Mouse (Mus musculus) left cerebral cortex, postnatal 25 days (tissue): ENCODE results near the gene Defa22. TPM values are rescaled to one million over a fixed set of nuclear protein-coding genes. Genes with fewer than 3 reads are reported as not detected.
"Not testable (repeated sequence)": the region's sequence is repeated elsewhere in the genome, so short reads cannot be mapped to it uniquely, and the experiment has no call there.

Experiments
- DNase-seq, 2 experiments: peaks; one replicate each; pipeline ENCODE4 v3.0.0; 2022; ENCODE audit warnings: low spot score in 2 of 2, mixed read lengths in 1 of 2
- intact Hi-C: fragments of 180-260 bp; cut with DNase I; formaldehyde crosslinking; loops from one replicate; pipeline ENCODE4 v1.15.1; 2025
- total RNA-seq, 2 experiments: library from RNA; stranded (reverse); gene quantifications; 2 replicates each; pipeline ENCODE4 v1.2.3; 2021

The Defa22 gene
- not detected for total RNA-seq

GRCm38 (mm10) chr8:21161977-21162376 is at the start of gene Defa22:
Gene Defa22 (plus strand): TSS chr8:21162277.
- DNase-seq, intact Hi-C loops: not testable (repeated sequence)

- DNase-seq, intact Hi-C loops: not testable (repeated sequence)
Observed at GRCm38 (mm10) chr8:21134342-21134741, 27.7 kb upstream of the Defa22 start, which contains the start of gene Defa30. Gene Defa30 (plus strand): TSS chr8:21134642.

- DNase-seq, intact Hi-C loops: not testable (repeated sequence)
Observed at GRCm38 (mm10) chr8:21191314-21191713, 29.2 kb downstream of the Defa22 start, which contains the start of gene Defa31. Gene Defa31 (plus strand): TSS chr8:21191614.

GRCm38 (mm10) chr8:21201261-21201660 is 39.2 kb downstream of the Defa22 start, which contains the start of gene Gm15293:
Gene Gm15293 (plus strand): TSS chr8:21201561.
- DNase-seq, intact Hi-C loops: not testable (repeated sequence)

Other genes with a start within 250 kb of the Defa22 start
- gene Gm6040, start 240.2 kb upstream of the Defa22 start, total RNA-seq, result not detected
- gene AY761185, start 217.6 kb upstream of the Defa22 start, total RNA-seq, result not detected
- gene Defa21, start 136.7 kb upstream of the Defa22 start, total RNA-seq, result not detected
- not detected for gene Defa23, start 107.2 kb upstream of the Defa22 start, total RNA-seq
- gene Defa35, start 97.2 kb upstream of the Defa22 start, total RNA-seq, result not detected
- gene Defa25, start 77.8 kb upstream of the Defa22 start, total RNA-seq, result not detected
- not detected for gene Gm14851, start 66.2 kb upstream of the Defa22 start, total RNA-seq
- not detected for gene Defa30, start 27.6 kb upstream of the Defa22 start, total RNA-seq
- gene Defa31, start 29.3 kb downstream of the Defa22 start, total RNA-seq, result not detected
- not detected for gene Gm15293, start 39.3 kb downstream of the Defa22 start, total RNA-seq
- gene Gm15292, start 87.5 kb downstream of the Defa22 start, total RNA-seq, result not detected
- gene Defa27, start 153.3 kb downstream of the Defa22 start, total RNA-seq, result not detected
- not detected for gene Defa29, start 164.7 kb downstream of the Defa22 start, total RNA-seq
- gene Defa2, start 216.2 kb downstream of the Defa22 start, total RNA-seq, result not detected
- not detected for gene Defa33, start 229.5 kb downstream of the Defa22 start, total RNA-seq